Mouse (Mus musculus) gonadal fat pad, adult 2 months (tissue): ENCODE measurements at regions not wholly inside any gene's neighbourhood (a gene's known extent, or its start where the extent isn't known, plus 50 kb on each side); places are given as distances from the start of the nearest gene placed in this dataset.
"Not testable (repeated sequence)": the region's sequence is repeated elsewhere in the genome, so short reads cannot be mapped to it uniquely, and the experiment has no call there.

Experiments
- DNase-seq: peaks from one replicate; pipeline ENCODE4 v3.0.0-alpha.2; 2012; ENCODE audit warnings: low read depth

- no peak for DNase-seq
These were observed 275.4 kb downstream of the Cetn3 start for GRCm38 (mm10) chr13:82058131-82058731.

DNA sequence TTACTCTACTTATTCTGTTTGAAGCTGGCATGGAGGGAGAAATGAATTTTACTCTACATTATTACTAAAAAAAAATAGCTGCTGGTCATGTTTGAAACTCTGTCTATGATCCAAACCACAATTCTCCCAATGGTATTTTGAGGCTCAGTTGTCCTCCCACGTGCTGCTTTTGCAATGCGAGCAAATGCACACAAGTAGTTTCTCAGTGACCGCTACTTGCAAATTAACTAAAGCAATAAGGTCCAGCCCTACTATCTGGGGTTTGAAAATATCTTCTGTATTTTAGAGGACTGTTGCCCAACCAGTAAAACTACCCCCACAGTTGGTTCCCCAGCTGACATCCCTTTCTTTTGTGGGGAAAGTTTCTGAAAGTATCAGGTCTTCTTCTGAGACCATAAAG, 276.0 kb downstream of the Cetn3 start:
- DNase-seq: peak; percentile 47

DNA sequence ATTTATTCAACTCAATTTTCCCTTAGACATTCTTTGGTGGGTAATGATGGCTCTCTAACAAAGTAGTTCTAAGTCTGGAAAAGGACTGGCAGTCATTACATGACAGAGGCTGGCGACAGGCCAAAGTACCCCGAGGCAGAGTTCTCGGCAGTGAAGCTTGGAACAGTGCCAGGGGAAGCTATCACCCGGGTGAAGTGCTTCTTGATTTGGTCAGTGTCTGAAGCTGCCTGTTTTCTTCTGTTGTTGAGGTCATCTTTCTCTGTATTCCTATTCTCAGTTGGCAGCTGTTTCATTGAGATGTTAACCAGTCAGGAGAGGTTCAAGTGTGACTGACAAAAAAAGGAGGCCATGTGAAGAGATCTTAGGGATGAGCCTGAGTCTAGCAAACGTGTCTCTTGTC, 276.6 kb downstream of the Cetn3 start:
- DNase-seq: no peak

DNA sequence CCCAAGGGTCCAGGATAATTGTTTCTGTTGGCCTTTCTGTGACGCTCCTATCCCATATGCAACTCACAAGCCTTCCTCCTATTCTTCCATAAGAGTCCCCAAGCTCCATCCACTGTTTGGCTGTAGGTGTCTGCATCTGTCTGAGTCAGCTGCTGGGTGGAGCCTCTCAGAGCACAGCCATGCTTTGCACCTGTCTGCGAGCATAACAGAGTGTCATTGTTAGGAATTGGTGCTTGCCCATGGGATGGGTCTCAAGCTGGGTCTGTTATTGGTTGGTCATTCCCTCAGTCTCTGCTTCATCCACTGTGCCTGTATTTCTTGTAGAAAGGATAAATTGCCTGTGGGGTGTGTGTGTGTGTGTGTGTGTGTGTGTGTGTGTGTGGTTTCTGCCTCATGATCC, 281.0 kb downstream of the Cetn3 start:
- not testable (repeated sequence) for DNase-seq

- no peak for DNase-seq
These were observed 283.3 kb downstream of the Cetn3 start for GRCm38 (mm10) chr13:82066174-82066573.

DNA sequence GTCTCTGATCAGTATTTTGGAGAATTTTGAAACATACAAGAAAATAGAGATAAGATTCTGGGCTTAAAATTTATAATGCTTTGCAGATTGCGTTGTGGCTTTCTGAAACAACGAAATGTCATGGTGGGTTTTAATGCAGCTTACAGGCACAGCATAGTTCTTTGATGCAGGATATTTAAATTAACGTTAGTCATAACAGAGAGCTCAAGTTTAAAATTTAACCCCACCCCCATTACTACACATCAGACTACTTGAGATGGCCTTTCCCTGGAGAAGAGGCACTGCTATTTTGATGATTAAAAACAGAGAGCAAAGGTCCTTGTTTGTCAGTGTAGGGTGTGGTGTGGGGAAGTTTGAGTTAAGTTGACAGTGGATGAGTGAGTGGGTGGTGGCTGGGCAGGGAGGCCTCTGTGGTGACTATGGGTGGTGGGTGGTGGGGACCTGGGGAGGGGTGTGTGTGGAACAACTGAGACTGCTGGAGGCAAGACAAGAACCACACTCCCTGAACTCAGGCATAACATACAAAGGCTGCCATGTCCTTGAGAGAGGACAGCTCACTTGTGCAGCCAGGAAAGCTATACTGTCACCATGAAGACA, 283.9 kb downstream of the Cetn3 start:
- no peak for DNase-seq

- DNase-seq: no peak
These were observed 289.6 kb downstream of the Cetn3 start for GRCm38 (mm10) chr13:82072449-82072848.

DNA sequence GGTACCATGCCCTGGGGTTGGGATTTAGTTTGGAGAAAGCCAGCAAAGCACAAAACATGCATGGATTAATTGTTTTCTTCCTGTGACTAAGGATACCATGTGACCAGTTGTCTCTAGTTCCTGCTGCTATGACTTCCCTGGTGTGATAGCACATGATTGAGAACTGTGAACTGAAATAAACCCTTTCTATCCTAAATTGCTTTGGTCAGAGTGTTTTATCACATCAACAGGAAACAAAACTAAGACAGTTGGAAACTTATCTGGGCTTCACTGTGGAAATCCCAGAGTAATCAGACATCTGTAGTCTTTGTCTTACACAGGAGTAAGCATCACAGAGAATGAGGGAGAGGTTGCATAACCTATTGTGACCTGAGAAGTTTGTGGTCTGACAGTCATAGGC, 290.5 kb downstream of the Cetn3 start:
- no peak for DNase-seq

DNA sequence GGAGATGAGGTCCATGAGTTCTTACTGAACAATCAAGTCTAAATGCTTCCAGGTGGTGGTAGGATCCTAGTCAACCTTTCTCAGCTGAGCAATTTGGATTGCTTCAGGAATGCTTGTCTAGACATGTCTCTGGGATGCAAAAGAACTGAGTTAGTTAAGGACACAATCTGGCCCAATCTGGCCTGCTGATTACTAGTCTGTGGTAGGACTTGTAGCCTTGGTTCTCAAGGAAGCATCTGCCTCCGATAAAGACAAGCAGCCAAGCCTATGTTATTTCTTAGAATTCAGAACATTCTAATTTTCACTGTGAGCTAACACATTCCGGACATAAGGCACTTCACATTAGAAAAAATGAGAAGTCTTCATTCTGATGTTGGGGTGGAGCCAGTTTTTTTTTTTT, 298.5 kb downstream of the Cetn3 start:
- no peak for DNase-seq

DNA sequence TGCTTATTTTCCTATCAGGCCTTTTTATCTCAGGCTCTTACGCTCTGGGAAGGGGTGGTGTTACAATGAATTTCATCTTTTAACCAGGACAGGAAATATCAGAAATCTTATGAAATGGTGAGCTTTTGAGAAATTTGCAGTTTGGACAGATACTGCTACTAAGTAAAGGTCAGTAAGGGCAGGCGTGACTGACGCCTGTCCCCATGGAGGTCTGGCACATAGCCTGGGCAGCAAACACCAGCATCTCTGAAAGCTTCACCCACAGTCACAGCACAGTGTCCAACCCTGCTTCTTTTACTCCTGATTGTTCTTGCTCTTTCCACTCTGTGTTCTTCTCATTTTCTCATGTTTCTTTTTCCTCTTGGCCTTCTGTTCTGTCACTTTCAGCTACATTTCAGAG, 304.8 kb downstream of the Cetn3 start:
- DNase-seq: no peak

- no peak for DNase-seq
These were observed 309.3 kb downstream of the Cetn3 start for GRCm38 (mm10) chr13:82092186-82092585.

DNA sequence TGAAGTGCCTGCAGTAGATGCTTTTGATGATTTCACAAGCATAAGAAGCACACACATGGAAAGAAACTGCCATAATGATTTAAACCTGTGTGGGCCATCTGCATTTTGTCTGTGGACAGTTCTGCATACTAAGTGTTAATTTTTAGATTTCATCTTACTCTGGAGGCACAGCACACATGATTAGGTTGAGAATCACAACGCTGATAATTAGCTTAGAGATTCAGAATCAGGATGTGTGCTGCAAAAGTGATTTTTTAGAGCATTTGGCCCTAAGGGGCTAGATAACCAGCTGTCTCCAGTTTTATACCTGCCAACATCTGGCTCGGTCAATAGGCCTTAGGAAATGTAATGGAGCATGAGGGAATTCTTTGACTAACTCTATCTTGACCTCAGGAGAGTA, 323.2 kb downstream of the Cetn3 start:
- no peak for DNase-seq

DNA sequence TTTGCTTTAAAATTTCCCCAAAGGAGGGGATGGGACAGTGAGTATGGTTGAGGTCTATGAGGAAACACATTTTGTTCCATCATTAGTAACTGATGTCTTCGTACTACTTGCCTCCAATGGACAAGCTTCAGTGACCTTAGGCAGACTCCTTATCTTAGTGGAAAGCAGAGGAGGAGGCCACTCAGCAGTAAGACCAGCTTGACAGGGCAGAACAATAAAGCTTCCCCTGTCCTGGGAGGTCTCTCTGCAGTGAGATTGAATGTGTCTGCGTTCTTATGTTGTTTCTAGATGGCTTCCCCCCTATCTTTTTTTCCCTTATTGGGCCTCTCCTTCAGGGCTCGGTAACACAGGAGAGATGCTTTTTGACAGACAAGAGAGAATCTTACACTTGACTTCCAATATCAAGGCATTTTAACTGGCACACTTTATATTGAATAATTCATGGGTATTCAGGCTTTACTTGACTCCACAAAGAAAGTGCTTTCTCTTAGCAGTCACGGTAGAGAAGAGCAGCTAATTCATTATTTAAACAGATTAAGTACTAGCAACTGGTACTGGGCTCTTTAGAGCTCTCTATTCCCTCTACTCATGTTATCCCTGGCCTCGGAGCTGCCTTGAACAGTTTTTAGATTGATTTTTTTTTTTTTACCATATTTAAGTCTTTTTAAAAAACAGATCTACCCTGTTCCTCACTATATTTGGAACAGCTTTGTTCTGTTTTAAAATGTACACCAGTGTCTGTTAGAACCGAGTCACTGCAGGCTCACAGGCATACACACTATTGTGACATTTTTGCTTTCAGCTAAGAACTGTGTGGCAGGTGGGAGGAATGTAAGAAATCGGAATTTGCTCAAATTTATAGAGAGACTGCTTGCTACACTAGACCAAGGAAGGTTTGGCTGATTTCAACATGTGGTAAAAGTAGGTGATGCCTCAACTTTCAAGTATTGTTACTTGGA, 347.2 kb downstream of the Cetn3 start:
- no peak for DNase-seq
